Mouse (Mus musculus): ENCODE data around the gene Krtap4-6. TPM values are rescaled to one million over a fixed set of nuclear protein-coding genes. Genes with fewer than 3 reads are reported as not detected.
A peak's percentile ranks its signal among the peaks of the same experiment; 100 is the strongest.

The Krtap4-6 gene
- polyA plus RNA-seq, 1 experiment from 2014 or later = not detected

DNA sequence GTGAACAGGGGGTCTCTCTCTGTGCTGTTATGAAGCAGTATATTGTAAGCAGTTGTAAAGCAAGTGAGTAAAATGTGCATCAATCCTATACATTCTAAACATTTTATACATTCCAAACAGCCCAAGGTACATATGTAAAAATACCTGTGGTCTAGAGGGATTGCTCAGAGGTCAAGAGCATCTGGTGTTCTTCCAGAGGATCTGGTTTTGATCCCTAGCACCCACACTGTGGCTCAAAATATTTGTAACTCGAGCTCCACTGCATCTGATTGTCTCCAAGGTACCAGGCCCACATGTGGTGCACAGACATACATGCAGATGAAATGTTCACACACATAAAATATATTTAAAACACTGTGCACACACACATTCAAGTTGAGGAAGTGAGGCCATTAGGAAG lies 24.8 kb downstream of the Krtap4-6 start:
- no peak for TF ChIP-seq CTCF (IDR thresholded peaks at IDR 0.05)
- ATAC-seq (no peak), DNase-seq (ENCODE audit: low read depth, low spot score) (no peak)
- POLR2A ChIA-PET = no interaction called here
- no peaks in the 10 kb centered on the region for H3K27me3 ChIP-seq
- in situ Hi-C loops (cut with MboI; ENCODE audit: low pct_unique_long_range_greater_than_20kb) = no loop called here
- CTCF ChIA-PET = no interaction called here

DNA sequence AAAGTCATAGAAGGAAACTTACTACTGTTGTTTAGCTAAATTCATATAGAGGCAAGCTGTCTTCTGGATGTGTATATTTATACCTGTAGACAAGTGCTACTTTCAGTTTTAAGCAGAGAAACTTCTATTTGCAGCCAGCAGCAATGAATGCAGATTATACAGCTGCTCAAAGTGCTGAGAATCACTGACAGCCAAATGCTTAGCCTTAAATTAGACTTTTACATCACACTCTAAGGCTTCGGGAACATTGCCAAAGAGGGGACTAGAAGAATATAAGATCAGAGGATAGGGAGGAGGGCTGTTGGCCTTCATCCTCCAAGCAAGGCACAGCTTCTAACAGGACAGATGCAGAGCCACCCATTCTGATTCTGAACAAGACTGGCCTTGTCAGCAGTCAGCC lies 28.7 kb downstream of the Krtap4-6 start:
- ChIA-PET CTCF (interaction anchor here (0.9 kb wide), 1 partner anchor 15 kb away, joined by 3 read pairs; no protein-coding TSS in a partner anchor), POLR2A (no interaction called here)
- H3K27me3 ChIP-seq = no peaks in the 10 kb centered on the region
- in situ Hi-C loops (cut with MboI; ENCODE audit: low pct_unique_long_range_greater_than_20kb) = no loop called here
- no peak for TF ChIP-seq CTCF (IDR thresholded peaks at IDR 0.05)
- DNase-seq (ENCODE audit: low read depth, low spot score) (no peak), ATAC-seq (no peak)

DNA sequence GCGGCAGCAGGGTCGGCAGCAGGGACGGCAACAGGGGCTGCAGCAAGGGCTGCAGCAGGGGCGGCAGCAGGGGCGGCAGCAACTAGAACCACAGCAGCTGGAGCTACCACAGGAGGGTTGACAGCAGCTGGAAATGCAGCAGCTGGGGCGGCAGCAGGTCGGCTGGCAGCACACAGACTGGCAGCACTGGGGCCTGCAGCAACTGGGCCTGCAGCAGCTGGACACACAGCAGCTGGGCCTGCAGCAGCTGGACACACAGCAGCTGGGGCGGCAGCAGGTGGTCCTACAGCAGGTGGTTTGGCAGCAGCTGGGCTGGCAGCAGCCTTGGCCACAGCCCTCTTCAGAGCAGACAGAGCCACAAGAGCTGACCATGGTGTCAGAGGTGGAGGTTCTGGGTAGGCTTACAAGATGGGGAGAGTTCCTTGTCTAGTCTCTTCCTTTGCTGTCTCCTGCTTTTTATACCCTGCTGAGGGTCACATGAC lies 31.1 kb downstream of the Krtap4-6 start, which contains the start of gene Krtap4-2:
Gene Krtap4-2 (minus strand): TSS at position 432 of the 482 bp plus-strand sequence.
- ATAC-seq = no peak
- ChIA-PET CTCF (no interaction called here), POLR2A (no interaction called here)
- no peak for DNase-seq (ENCODE audit: low read depth, low spot score)
- no peaks in the 10 kb centered on the region for H3K27me3 ChIP-seq
- in situ Hi-C loops (cut with MboI; ENCODE audit: low pct_unique_long_range_greater_than_20kb) = no loop called here
- no peak for TF ChIP-seq CTCF (IDR thresholded peaks at IDR 0.05)

DNA sequence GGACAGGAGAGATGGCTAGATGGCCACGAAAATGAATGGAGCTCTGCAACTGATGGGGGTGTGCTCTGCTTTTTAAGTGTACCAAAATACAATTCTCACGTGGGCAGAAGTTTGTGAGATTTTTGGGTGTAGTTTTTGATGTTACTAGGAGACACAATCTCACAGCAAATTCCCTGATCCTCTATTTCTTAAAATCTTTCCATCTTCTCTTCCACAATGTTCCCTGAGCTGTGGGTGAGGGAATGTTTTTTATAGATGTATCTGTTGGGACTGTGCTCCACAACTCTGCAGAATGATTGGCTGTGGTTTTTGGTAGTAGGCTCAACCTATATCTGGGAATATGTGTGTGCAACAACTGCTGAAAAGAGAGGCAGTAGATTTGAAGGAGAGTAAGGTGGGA lies 32.5 kb downstream of the Krtap4-6 start:
- no peaks in the 10 kb centered on the region for H3K27me3 ChIP-seq
- no peak for DNase-seq (ENCODE audit: low read depth, low spot score)
- no peak for TF ChIP-seq CTCF (IDR thresholded peaks at IDR 0.05)
- in situ Hi-C loops (cut with MboI; ENCODE audit: low pct_unique_long_range_greater_than_20kb) = no loop called here
- ChIA-PET POLR2A (interaction anchor here (1.1 kb wide), 1 partner anchor 27 kb away, joined by 4 read pairs; no protein-coding TSS in a partner anchor), CTCF (no interaction called here)
- ATAC-seq = no peak

DNA sequence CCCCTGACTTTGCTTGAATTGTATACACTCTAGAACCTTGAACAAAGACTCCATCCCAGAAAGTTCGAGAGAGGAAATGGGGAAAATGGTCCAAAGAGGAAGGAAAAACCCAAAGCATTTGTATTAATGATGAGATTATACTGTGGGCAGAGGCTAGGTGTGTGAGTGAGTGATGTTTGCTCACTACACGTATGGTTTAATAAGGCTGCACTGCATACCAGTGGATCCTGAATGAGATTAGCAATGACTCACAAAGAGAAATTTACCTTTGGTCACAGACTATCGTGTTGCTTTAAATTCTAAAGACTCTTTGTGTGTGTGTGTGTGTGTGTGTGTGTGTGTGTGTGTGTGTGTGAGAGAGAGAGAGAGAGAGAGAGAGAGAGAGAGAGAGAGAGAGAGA lies 34.9 kb downstream of the Krtap4-6 start:
- ChIA-PET CTCF (no interaction called here), POLR2A (no interaction called here)
- H3K27me3 ChIP-seq = no peaks in the 10 kb centered on the region
- ATAC-seq (no peak), DNase-seq (ENCODE audit: low read depth, low spot score) (no peak)
- TF ChIP-seq CTCF (IDR thresholded peaks at IDR 0.05) = no peak
- in situ Hi-C loops (cut with MboI; ENCODE audit: low pct_unique_long_range_greater_than_20kb) = no loop called here

- POLR2A ChIA-PET = no interaction called here
- H3K27me3 ChIP-seq = no peaks in the 10 kb centered on the region
- DNase-seq (ENCODE audit: low read depth, low spot score) = no peak
- CTCF ChIA-PET = no interaction called here
- in situ Hi-C loops (cut with MboI; ENCODE audit: low pct_unique_long_range_greater_than_20kb) = no loop called here
- no peak for ATAC-seq
- no peak for TF ChIP-seq CTCF (IDR thresholded peaks at IDR 0.05)
Observed at GRCm38 (mm10) chr11:99628138-99628537, 37.6 kb downstream of the Krtap4-6 start, which contains the start of gene Krtap4-1. Gene Krtap4-1, minus strand, starts transcription at chr11:99628238.

GRCm38 (mm10) chr11:99620335-99620734 lies 45.4 kb downstream of the Krtap4-6 start, which contains the start of gene Gm11562:
Gene Gm11562, minus strand, starts transcription at chr11:99620435.
- no peaks in the 10 kb centered on the region for H3K27me3 ChIP-seq
- ChIA-PET CTCF (interaction anchor here (1.0 kb wide), 1 partner anchor 41 kb away, joined by 3 read pairs; no protein-coding TSS in a partner anchor), POLR2A (no interaction called here)
- DNase-seq (ENCODE audit: low read depth, low spot score) (no peak), ATAC-seq (peak; percentile 17)
- in situ Hi-C loops (cut with MboI; ENCODE audit: low pct_unique_long_range_greater_than_20kb) = no loop called here
- no peak for TF ChIP-seq CTCF (IDR thresholded peaks at IDR 0.05)

Other genes with a start within 250 kb of the Krtap4-6 start
- not detected for gene Krt12, start 243.7 kb downstream of the Krtap4-6 start, polyA plus RNA-seq (2021)
- not detected for gene Krt20, start 227.8 kb downstream of the Krtap4-6 start, polyA plus RNA-seq (2021)
- 0.09 TPM for gene Krt23, start 172.8 kb downstream of the Krtap4-6 start, polyA plus RNA-seq (2021)
- 0.08 TPM for gene Krt39, start 144.6 kb downstream of the Krtap4-6 start, polyA plus RNA-seq (2021)
- gene Krt40, start 122.8 kb downstream of the Krtap4-6 start, polyA plus RNA-seq (2021) = not detected
- gene Krtap3-3, start 115.1 kb downstream of the Krtap4-6 start, polyA plus RNA-seq (2021) = not detected
- gene Krtap3-2, start 109.1 kb downstream of the Krtap4-6 start, polyA plus RNA-seq (2021) = not detected
- gene Gm11939, start 106.5 kb downstream of the Krtap4-6 start, polyA plus RNA-seq (2021) = not detected
- not detected for gene Krtap3-1, start 99.3 kb downstream of the Krtap4-6 start, polyA plus RNA-seq (2021)
- gene Krtap1-5, start 84.9 kb downstream of the Krtap4-6 start, polyA plus RNA-seq (2021) = not detected
- not detected for gene Krtap1-4, start 82.3 kb downstream of the Krtap4-6 start, polyA plus RNA-seq (2021)
- gene Krtap1-3, start 74.6 kb downstream of the Krtap4-6 start, polyA plus RNA-seq (2021) = not detected
- not detected for gene Krtap9-3, start 67.9 kb downstream of the Krtap4-6 start, polyA plus RNA-seq (2021)
- gene Gm11938, start 62.7 kb downstream of the Krtap4-6 start, polyA plus RNA-seq (2021) = not detected
- not detected for gene Gm11937, start 55.8 kb downstream of the Krtap4-6 start, polyA plus RNA-seq (2021)
- gene Krtap2-4, start 51.1 kb downstream of the Krtap4-6 start, polyA plus RNA-seq (2021) = not detected
- not detected for gene Gm11562, start 45.5 kb downstream of the Krtap4-6 start, polyA plus RNA-seq (2021)
- gene Krtap4-1, start 37.7 kb downstream of the Krtap4-6 start, polyA plus RNA-seq (2021) = not detected
- not detected for gene Krtap4-2, start 30.9 kb downstream of the Krtap4-6 start, polyA plus RNA-seq (2021)
- not detected for gene Krtap4-7, start 21.9 kb downstream of the Krtap4-6 start, polyA plus RNA-seq (2021)
- gene Gm11555, start 15.7 kb downstream of the Krtap4-6 start, polyA plus RNA-seq (2021) = not detected
- gene Gm11563, start 7.0 kb downstream of the Krtap4-6 start, polyA plus RNA-seq (2021) = not detected
- gene Gm14190, start 24.8 kb upstream of the Krtap4-6 start, polyA plus RNA-seq (2021) = not detected
- not detected for gene Gm14180, start 68.3 kb upstream of the Krtap4-6 start, polyA plus RNA-seq (2021)
- gene Gm11595, start 107.0 kb upstream of the Krtap4-6 start, polyA plus RNA-seq (2021) = not detected
- 0.06 TPM for gene Krtap4-8, start 114.7 kb upstream of the Krtap4-6 start, polyA plus RNA-seq (2021)
- not detected for gene Krtap4-9, start 119.2 kb upstream of the Krtap4-6 start, polyA plus RNA-seq (2021)
- gene Gm11596, start 127.5 kb upstream of the Krtap4-6 start, polyA plus RNA-seq (2021) = not detected
- not detected for gene Gm11569, start 133.0 kb upstream of the Krtap4-6 start, polyA plus RNA-seq (2021)
- gene Gm11554, start 138.5 kb upstream of the Krtap4-6 start, polyA plus RNA-seq (2021) = not detected
- not detected for gene Krtap4-13, start 143.9 kb upstream of the Krtap4-6 start, polyA plus RNA-seq (2021)
- not detected for gene Gm11564, start 149.7 kb upstream of the Krtap4-6 start, polyA plus RNA-seq (2021)
- not detected for gene 2300003K06Rik, start 172.1 kb upstream of the Krtap4-6 start, polyA plus RNA-seq (2021)
- not detected for gene Krtap4-16, start 185.6 kb upstream of the Krtap4-6 start, polyA plus RNA-seq (2021)
- gene Gm11568, start 192.0 kb upstream of the Krtap4-6 start, polyA plus RNA-seq (2021) = not detected
- not detected for gene Gm11559, start 198.5 kb upstream of the Krtap4-6 start, polyA plus RNA-seq (2021)
- not detected for gene Krtap9-1, start 207.4 kb upstream of the Krtap4-6 start, polyA plus RNA-seq (2021)
- gene Gm11567, start 213.2 kb upstream of the Krtap4-6 start, polyA plus RNA-seq (2021) = not detected
- gene Krtap31-1, start 242.0 kb upstream of the Krtap4-6 start, polyA plus RNA-seq (2021) = not detected
- gene Gm11565, start 248.8 kb upstream of the Krtap4-6 start, polyA plus RNA-seq (2021) = not detected

All from Patski (cell line).